Mouse (Mus musculus): ENCODE data around the gene Stag1. TPM values are rescaled to one million over a fixed set of nuclear protein-coding genes. Genes with fewer than 3 reads are reported as not detected.
A peak's percentile ranks its signal among the peaks of the same experiment; 100 is the strongest.

Stag1 gene
- polyA plus RNA-seq, 1 experiment from 2014 or later = 40.9 TPM

DNA sequence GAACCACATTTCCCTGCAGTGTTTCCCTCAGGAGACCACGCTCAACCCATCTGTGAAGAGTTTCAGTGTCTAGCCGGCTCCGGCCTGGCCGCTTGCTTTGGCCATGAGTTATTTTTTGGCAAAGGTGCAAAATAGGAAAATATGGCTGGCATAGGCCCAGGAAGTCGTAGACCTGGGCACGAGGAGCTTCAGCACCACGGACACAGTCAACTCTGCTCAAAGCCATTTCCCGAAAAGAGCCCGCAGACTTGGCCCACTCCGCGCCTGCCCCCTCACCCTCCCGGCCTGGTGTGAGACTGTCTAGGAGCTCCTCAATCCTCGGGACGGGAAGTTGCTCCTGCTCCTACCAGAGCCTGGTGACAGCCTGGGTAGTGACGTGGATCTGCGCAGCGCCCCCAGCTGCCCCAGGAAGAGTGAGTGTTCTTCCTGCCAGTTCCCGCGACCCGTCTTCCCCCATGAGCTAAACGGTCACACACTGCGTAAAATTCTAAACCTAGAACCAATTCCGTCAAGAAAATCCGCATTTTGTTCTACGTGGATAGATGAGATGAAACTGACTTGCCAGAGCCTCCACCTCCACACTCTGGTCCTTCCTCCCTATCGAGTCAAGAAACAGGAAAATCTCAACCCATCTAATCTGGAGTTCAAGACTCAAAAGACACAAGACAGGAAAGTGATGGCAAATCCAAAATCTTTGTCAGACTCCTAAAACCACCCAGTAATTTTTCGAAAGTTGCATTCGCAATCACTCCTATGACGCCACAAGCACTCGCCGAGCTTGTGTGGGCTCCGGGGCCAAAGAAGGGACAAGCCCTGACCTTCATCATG is 27.6 kb upstream of the Stag1 start:
- Histone ChIP-seq H3K36me3 (ENCODE audit: insufficient read depth, low read length) (no peaks in the 10 kb centered on the region), H3K27ac (no peak overlapping the region)
- WGBS = 10% methylated on average over 32 of the region's 32 CpGs

DNA sequence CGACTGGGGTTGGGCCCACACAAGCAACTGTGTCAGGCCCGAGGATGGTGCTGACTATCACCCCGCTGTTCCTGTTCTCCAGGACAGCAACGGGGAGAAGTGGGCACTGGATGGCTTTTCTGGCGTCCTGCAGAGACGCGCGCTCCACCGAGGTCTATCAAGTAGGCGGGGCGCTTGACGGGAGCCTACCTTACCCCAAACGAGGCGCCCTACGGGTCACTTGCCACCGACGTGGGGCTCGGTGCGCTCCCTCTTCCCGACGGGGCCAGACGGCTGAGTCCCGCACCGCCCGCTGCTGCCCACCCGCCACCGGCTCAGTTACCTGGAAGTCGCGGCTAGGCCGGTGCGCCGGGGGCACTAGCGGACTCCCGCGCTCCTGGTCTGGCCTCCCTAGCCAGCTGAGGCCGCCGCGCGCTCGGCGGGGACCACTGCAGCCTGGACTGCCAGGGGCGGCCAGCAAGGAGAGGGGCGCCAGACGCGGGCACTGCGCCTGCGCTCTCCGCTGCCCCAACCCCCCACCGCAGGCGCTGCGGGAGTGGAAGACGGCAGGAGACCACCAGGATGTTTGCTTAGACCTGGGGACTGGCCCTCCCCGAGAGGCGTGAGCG is 26.9 kb upstream of the Stag1 start, which contains the start of gene Slc35g2:
TSS of gene Slc35g2 (minus strand) at position 465 of the 608 bp plus-strand sequence.
- no peak for TF ChIP-seq CTCF (IDR thresholded peaks at IDR 0.05; ENCODE audit: low read depth)
- under 1% methylated on average over 53 of the region's 55 CpGs for WGBS
- ATAC-seq (replicated peaks; ENCODE audit: low FRiP score, low read depth) = peak; percentile 75
- no peaks in the 10 kb centered on the region for H3K9me3 ChIP-seq (replicated peaks; ENCODE audit: low read length)
- H3K27me3 ChIP-seq (ENCODE audit: insufficient read depth, low read length) = no peaks in the 10 kb centered on the region
- peak; percentile 57 for DNase-seq (ENCODE audit: low spot score)
- H3K9ac ChIP-seq (ENCODE audit: low read depth, low read length) = peak within 1 kb of the TSS; percentile 29
- no peaks in the 10 kb centered on the region for H3K4me1 ChIP-seq (replicated peaks; ENCODE audit: insufficient read depth, low read length)
- peak within 1 kb of the TSS; percentile 64 for H3K4me2 ChIP-seq (ENCODE audit: low read length)
- H3K27ac ChIP-seq = no peak within 1 kb of the TSS
- H3K36me3 ChIP-seq (ENCODE audit: insufficient read depth, low read length) = no peaks in the 10 kb centered on the region
- H3K4me3 ChIP-seq (replicated peaks; ENCODE audit: low read depth, low read length) = peak within 1 kb of the TSS; percentile 44

More for the DNA sequence above, 27.6 kb upstream of the Stag1 start:
- peak; percentile 51 for DNase-seq (ENCODE audit: low spot score)
- no peaks in the 10 kb centered on the region for H3K4me1 ChIP-seq (replicated peaks; ENCODE audit: insufficient read depth, low read length)
- no peak; the same call in 1 of the 2 replicates for ATAC-seq (replicated peaks; ENCODE audit: low FRiP score, low read depth)
- peak overlapping the region; percentile 44 for H3K4me3 ChIP-seq (replicated peaks; ENCODE audit: low read depth, low read length)
- H3K9ac ChIP-seq (ENCODE audit: low read depth, low read length) = peak overlapping the region; percentile 29; the same call in 1 of the 2 replicates
- no peaks in the 10 kb centered on the region for H3K9me3 ChIP-seq (replicated peaks; ENCODE audit: low read length)
- peak overlapping the region; percentile 64 for H3K4me2 ChIP-seq (ENCODE audit: low read length)
- TF ChIP-seq CTCF (IDR thresholded peaks at IDR 0.05; ENCODE audit: low read depth) = peak; percentile 40; the same call in 1 of the 2 replicates
- no peaks in the 10 kb centered on the region for H3K27me3 ChIP-seq (ENCODE audit: insufficient read depth, low read length)

DNA sequence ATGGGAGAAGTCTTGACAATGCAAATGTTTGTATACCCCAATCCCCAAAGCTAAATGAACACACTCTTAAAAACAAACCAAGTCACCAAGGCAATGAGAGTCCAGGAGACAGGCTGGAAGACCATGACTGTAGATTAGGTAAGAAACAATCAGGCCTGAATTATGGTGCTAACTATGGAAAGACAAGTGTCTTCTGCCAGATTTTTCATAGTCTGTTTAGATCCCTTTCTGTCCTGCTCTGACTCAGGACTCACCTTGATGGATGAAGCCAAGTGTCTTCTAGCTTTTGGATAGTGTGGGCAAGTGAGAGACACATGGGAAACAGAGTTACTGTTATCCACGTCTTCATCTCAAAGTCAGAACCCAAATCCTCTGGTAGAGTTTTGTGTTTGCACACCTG is 26.1 kb upstream of the Stag1 start:
- DNase-seq (ENCODE audit: low spot score) (no peak), ATAC-seq (replicated peaks; ENCODE audit: low FRiP score, low read depth) (no peak)
- Histone ChIP-seq H3K4me2 (ENCODE audit: low read length) (peak overlapping the region; percentile 64; the same call in 1 of the 2 replicates), H3K36me3 (ENCODE audit: insufficient read depth, low read length) (no peaks in the 10 kb centered on the region), H3K27ac (no peak overlapping the region), H3K4me3 (replicated peaks; ENCODE audit: low read depth, low read length) (no peak overlapping the region), H3K27me3 (ENCODE audit: insufficient read depth, low read length) (no peaks in the 10 kb centered on the region), H3K9me3 (replicated peaks; ENCODE audit: low read length) (no peaks in the 10 kb centered on the region), H3K9ac (ENCODE audit: low read depth, low read length) (no peak overlapping the region), H3K4me1 (replicated peaks; ENCODE audit: insufficient read depth, low read length) (no peaks in the 10 kb centered on the region)
- no peak for TF ChIP-seq CTCF (IDR thresholded peaks at IDR 0.05; ENCODE audit: low read depth)
- 79% methylated on average over 1 of the region's 1 CpGs for WGBS

DNA sequence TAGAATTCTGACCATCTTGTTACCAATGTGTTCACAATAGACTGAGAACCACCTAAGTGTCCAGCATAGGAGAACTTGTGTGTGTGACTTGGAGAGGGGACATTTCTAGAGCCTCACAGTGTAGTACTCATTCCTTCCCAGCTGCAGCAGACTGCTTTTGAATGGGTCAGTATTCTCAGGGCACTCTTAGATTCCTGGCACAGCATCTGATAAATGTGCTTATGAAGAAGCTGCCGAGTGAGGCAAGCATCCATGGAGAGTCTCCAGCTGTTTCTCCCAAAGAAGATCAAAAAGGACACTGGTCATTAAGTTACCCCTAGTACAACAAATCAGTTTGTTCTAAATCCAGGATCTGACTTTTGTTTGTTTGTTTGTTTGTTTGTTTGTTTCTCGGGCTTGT is 24.3 kb upstream of the Stag1 start:
- H3K27ac ChIP-seq = no peak overlapping the region
- DNase-seq (ENCODE audit: low spot score) = no peak
- WGBS = 75% methylated on average over 2 of the region's 2 CpGs

DNA sequence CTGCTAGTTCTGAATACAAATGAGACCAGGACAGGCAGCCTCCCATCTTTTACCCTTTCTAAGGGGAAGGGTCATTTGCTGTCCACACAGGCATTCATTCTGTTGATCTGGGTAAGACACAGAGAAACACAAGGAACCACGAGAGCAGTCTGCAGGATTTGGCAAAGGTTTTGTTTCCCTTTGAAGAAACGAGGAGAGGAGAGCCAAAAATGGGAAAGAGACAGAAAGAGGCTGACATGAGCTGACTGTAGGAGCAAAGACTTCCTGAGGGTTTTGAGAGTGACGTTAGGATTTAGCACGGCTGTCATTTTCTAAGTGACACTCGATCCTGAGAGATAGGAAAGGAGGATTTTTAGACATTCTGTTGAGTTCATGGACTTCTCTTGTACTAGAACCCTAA is 23.7 kb upstream of the Stag1 start:
- no peak for TF ChIP-seq CTCF (IDR thresholded peaks at IDR 0.05; ENCODE audit: low read depth)
- no peak overlapping the region for H3K4me2 ChIP-seq (ENCODE audit: low read length)
- no peaks in the 10 kb centered on the region for H3K9me3 ChIP-seq (replicated peaks; ENCODE audit: low read length)
- no peak overlapping the region for H3K27ac ChIP-seq
- H3K4me3 ChIP-seq (replicated peaks; ENCODE audit: low read depth, low read length) = no peak overlapping the region
- no peaks in the 10 kb centered on the region for H3K4me1 ChIP-seq (replicated peaks; ENCODE audit: insufficient read depth, low read length)
- WGBS = 50% methylated on average over 5 of the region's 5 CpGs
- H3K9ac ChIP-seq (ENCODE audit: low read depth, low read length) = no peak overlapping the region
- ATAC-seq (replicated peaks; ENCODE audit: low FRiP score, low read depth) (no peak), DNase-seq (ENCODE audit: low spot score) (no peak)
- no peaks in the 10 kb centered on the region for H3K36me3 ChIP-seq (ENCODE audit: insufficient read depth, low read length)
- H3K27me3 ChIP-seq (ENCODE audit: insufficient read depth, low read length) = no peaks in the 10 kb centered on the region

More for the DNA sequence above, 24.3 kb upstream of the Stag1 start:
- ATAC-seq (replicated peaks; ENCODE audit: low FRiP score, low read depth) = no peak
- no peaks in the 10 kb centered on the region for H3K9me3 ChIP-seq (replicated peaks; ENCODE audit: low read length)
- H3K9ac ChIP-seq (ENCODE audit: low read depth, low read length) = no peak overlapping the region
- H3K27me3 ChIP-seq (ENCODE audit: insufficient read depth, low read length) = no peaks in the 10 kb centered on the region
- H3K4me3 ChIP-seq (replicated peaks; ENCODE audit: low read depth, low read length) = no peak overlapping the region
- H3K4me2 ChIP-seq (ENCODE audit: low read length) = no peak overlapping the region
- no peaks in the 10 kb centered on the region for H3K4me1 ChIP-seq (replicated peaks; ENCODE audit: insufficient read depth, low read length)
- H3K36me3 ChIP-seq (ENCODE audit: insufficient read depth, low read length) = no peaks in the 10 kb centered on the region
- TF ChIP-seq CTCF (IDR thresholded peaks at IDR 0.05; ENCODE audit: low read depth) = no peak

DNA sequence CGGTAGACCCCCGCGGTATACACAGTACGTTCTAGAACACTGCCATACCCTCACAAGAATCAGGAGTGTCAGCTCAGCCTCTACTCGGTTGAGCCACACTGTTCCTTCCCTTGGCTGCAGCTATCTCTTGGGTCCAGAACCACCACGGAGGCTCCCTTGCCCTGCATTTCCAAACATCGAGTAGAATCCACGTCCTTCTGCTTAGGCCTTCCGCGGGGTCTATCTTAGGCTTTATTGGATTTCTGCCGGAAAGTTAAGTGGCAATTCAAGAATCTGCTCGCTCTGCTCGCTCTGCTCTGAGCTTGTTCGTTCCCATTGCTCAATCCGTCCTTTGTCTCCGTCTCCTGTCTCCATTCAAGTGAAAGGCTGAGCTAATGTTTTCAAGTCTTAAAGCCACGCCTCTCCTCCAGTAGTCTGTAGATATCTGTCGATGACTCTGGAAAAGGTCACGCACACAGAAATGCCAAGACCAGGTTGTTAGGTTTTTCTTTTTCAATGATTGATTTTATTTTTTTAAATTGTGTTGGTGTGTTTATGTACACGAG is 17.3 kb upstream of the Stag1 start:
- DNase-seq (ENCODE audit: low spot score) = no peak
- H3K4me2 ChIP-seq (ENCODE audit: low read length) = no peak overlapping the region

More for the DNA sequence above, 17.3 kb upstream of the Stag1 start:
- ATAC-seq (replicated peaks; ENCODE audit: low FRiP score, low read depth) = no peak
- no peak for TF ChIP-seq CTCF (IDR thresholded peaks at IDR 0.05; ENCODE audit: low read depth)
- H3K4me3 ChIP-seq (replicated peaks; ENCODE audit: low read depth, low read length) = no peak overlapping the region
- H3K9ac ChIP-seq (ENCODE audit: low read depth, low read length) = no peak overlapping the region
- WGBS = 80% methylated on average over 20 of the region's 20 CpGs
- H3K4me1 ChIP-seq (replicated peaks; ENCODE audit: insufficient read depth, low read length) = peaks cover 11% of the 10 kb centered on the region; the same call in 1 of the 2 replicates
- no peak overlapping the region for H3K27ac ChIP-seq
- no peaks in the 10 kb centered on the region for H3K27me3 ChIP-seq (ENCODE audit: insufficient read depth, low read length)
- no peaks in the 10 kb centered on the region for H3K36me3 ChIP-seq (ENCODE audit: insufficient read depth, low read length)
- no peaks in the 10 kb centered on the region for H3K9me3 ChIP-seq (replicated peaks; ENCODE audit: low read length)

Measured in kidney, postnatal 0 days (tissue).